Mouse (Mus musculus) myocyte (in vitro differentiated cells): ENCODE data around the gene Dnah8. TPM values are rescaled to one million over a fixed set of nuclear protein-coding genes. Genes with fewer than 3 reads are reported as not detected.

ENCODE experiments used
- H3K27me3 ChIP-seq: one replicate; pipeline ENCODE4 v1.6.1; 2011; ENCODE audit not compliant: control insufficient read depth, insufficient read depth, insufficient read length
- H3K36me3 ChIP-seq: one replicate; pipeline ENCODE4 v1.6.1; 2011; ENCODE audit not compliant: control insufficient read depth, insufficient read depth
- H3K4me2 ChIP-seq: one replicate; pipeline ENCODE4 v1.6.1; 2011; ENCODE audit warnings: low read depth, control low read depth
- H3K4me3 ChIP-seq: one replicate; pipeline ENCODE4 v1.5.1; 2011; ENCODE audit warnings: mild to moderate bottlenecking, control low read depth, moderate library complexity
- H3K79me2 ChIP-seq: one replicate; pipeline ENCODE4 v1.6.1; 2011; ENCODE audit not compliant: control insufficient read depth, insufficient read depth
- H3ac ChIP-seq: one replicate; pipeline ENCODE4 v1.6.1; 2011; ENCODE audit not compliant: control insufficient read depth, insufficient read length
- CEBPB ChIP-seq: IDR thresholded peaks from 2 replicates; pipeline ENCODE4 v1.6.1; 2011; ENCODE audit warnings: mild to moderate bottlenecking, moderate library complexity; ENCODE audit not compliant: poor library complexity, insufficient read depth, severe bottlenecking
- E2F4 ChIP-seq: IDR thresholded peaks from one replicate; pipeline ENCODE4 v1.6.1; 2011; ENCODE audit warnings: mild to moderate bottlenecking, control low read depth, moderate library complexity; ENCODE audit not compliant: insufficient read depth
- MAX ChIP-seq: IDR thresholded peaks from one replicate; pipeline ENCODE4 v1.6.1; 2011; ENCODE audit warnings: low read depth, mild to moderate bottlenecking, control low read depth
- MYOD1 ChIP-seq, 3 experiments: IDR thresholded peaks; one replicate each; pipeline ENCODE4 v1.6.1; 2011; ENCODE audit warnings: control low read depth in 2 of 3, low read depth in 2 of 3, mild to moderate bottlenecking in 2 of 3, moderate library complexity in 1 of 3; ENCODE audit not compliant: insufficient read length in 2 of 3, control insufficient read depth in 1 of 3
- MYOG ChIP-seq, 3 experiments: IDR thresholded peaks; one replicate each; pipeline ENCODE4 v1.6.1; 2011; ENCODE audit warnings: control low read depth in 2 of 3, low read depth in 2 of 3, mild to moderate bottlenecking in 2 of 3; ENCODE audit not compliant: insufficient read length in 2 of 3, control insufficient read depth in 1 of 3, insufficient read depth in 1 of 3
- POLR2A ChIP-seq: IDR thresholded peaks from one replicate; pipeline ENCODE4 v1.6.1; 2011; ENCODE audit warnings: low read depth, mild to moderate bottlenecking, control low read depth, moderate library complexity; ENCODE audit not compliant: insufficient read length
- POLR2AphosphoS2 ChIP-seq: IDR thresholded peaks from one replicate; pipeline ENCODE4 v1.6.1; 2011; ENCODE audit warnings: low read depth, control low read depth; ENCODE audit not compliant: insufficient read length
- REST ChIP-seq: IDR thresholded peaks from one replicate; pipeline ENCODE4 v1.6.1; 2011; ENCODE audit warnings: mild to moderate bottlenecking, control low read depth, moderate library complexity; ENCODE audit not compliant: insufficient read depth, insufficient read length
- SRF ChIP-seq: IDR thresholded peaks from one replicate; pipeline ENCODE4 v1.6.1; 2011; ENCODE audit warnings: low read depth; ENCODE audit not compliant: control insufficient read depth, insufficient read length
- TCF12 ChIP-seq: IDR thresholded peaks from one replicate; pipeline ENCODE4 v1.6.1; 2011; ENCODE audit warnings: mild to moderate bottlenecking, control low read depth; ENCODE audit not compliant: poor library complexity, insufficient read depth, severe bottlenecking
- TCF3 ChIP-seq: IDR thresholded peaks from one replicate; pipeline ENCODE4 v1.6.1; 2011; ENCODE audit warnings: low read depth, control low read depth; ENCODE audit not compliant: insufficient read length
- USF1 ChIP-seq: IDR thresholded peaks from one replicate; pipeline ENCODE4 v1.6.1; 2011; ENCODE audit warnings: low read depth, mild to moderate bottlenecking, control low read depth, moderate library complexity
- polyA plus RNA-seq: library from polyadenylated mRNA; unstranded; fragments of >200 nt; fragmentation: generic; extraction: Trizol; gene quantifications from one replicate; pipeline ENCODE4 v1.2.1, GENCODE M21; 2012; ENCODE audit warnings: missing spikeins

The Dnah8 gene
- polyA plus RNA-seq, 1 experiment = 0.08 TPM

DNA sequence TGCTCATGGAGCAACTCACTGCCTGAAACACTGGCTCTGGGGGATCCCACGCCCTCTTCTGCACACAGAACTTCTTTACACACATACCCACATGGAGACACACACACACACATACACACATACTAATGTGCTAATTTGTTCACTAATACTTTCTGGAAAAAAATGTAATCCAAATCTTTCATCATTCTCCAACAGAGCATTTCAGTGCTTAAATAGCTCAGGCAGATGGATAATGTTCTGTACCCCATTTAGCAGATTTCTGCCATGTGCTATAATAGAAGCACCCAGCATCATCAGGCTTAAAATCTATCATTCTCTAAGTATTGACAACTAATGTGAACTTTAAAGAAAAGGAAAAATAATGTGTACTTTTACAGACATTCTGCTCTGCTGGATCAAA, 43.4 kb upstream of the Dnah8 start:
- H3K27me3 ChIP-seq = no peaks in the 10 kb centered on the region
- H3ac ChIP-seq = no peak overlapping the region
- H3K36me3 ChIP-seq = no peaks in the 10 kb centered on the region
- no peak for TF ChIP-seq CEBPB
- no peak for TF ChIP-seq SRF
- no peak for TF ChIP-seq POLR2AphosphoS2
- no peak for TF ChIP-seq MYOD1 (IDR thresholded peaks at IDR 0.05; ENCODE audit: control insufficient read depth in 1 of 3, insufficient read length in 2 of 3, low read depth in 2 of 3)
- TF ChIP-seq REST = no peak
- no peak for TF ChIP-seq TCF12
- TF ChIP-seq USF1 = no peak
- TF ChIP-seq POLR2A = no peak
- no peak for TF ChIP-seq E2F4
- no peak for TF ChIP-seq MYOG (IDR thresholded peaks at IDR 0.05; ENCODE audit: control insufficient read depth in 1 of 3, insufficient read depth in 1 of 3, insufficient read length in 2 of 3, low read depth in 2 of 3)
- TF ChIP-seq TCF3 = no peak
- TF ChIP-seq MAX = no peak
- H3K4me2 ChIP-seq = no peak overlapping the region
- no peak overlapping the region for H3K4me3 ChIP-seq
- H3K79me2 ChIP-seq = no peaks in the 10 kb centered on the region

DNA sequence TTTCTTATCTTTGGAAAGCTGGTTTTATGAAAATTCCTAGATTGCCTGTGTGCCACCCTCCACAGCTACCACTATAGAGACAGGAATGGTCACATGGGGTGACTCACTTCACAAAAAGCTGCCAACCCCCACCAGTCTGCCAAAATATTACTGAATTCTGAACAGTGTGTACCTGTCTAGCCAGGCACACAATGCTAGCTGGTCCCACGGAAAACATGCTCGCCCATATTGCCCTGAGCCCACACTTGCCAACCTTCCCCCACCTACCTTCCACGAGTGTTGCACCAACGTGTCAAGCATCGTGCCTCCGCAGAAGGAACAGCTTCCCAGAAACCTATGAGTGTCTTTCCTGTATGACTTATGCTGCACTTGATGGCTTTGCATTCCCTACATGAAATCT, 43.0 kb upstream of the Dnah8 start:
- no peaks in the 10 kb centered on the region for H3K36me3 ChIP-seq
- no peak for TF ChIP-seq POLR2A
- TF ChIP-seq USF1 = peak; percentile 42
- H3ac ChIP-seq = no peak overlapping the region
- H3K4me2 ChIP-seq = no peak overlapping the region
- no peak overlapping the region for H3K4me3 ChIP-seq
- H3K79me2 ChIP-seq = no peaks in the 10 kb centered on the region
- no peaks in the 10 kb centered on the region for H3K27me3 ChIP-seq

DNA sequence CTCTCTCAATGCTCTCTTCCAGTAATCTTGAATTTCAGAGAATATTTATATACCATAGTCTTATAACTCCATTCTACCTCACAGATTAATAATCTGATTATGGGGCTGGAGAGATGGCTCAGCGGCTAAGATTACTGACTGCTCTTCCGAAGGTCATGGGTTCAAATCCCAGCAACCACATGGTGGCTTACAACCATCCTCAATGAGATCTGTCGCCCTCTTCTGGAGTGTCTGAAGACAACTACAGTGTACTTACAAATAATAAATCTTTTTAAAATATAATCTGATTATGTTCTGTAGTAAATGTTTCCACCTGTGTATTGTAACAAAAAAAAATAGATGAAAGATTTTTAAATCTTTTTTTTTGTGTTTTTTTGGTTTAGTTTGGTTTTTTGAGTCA, 41.8 kb upstream of the Dnah8 start:
- Histone ChIP-seq H3K4me3 (no peak overlapping the region), H3K27me3 (no peaks in the 10 kb centered on the region), H3K36me3 (no peaks in the 10 kb centered on the region), H3K4me2 (no peak overlapping the region), H3K79me2 (no peaks in the 10 kb centered on the region), H3ac (no peak overlapping the region)
- TF ChIP-seq USF1 (no peak), CEBPB (no peak), TCF3 (no peak), SRF (no peak), MYOD1 (IDR thresholded peaks at IDR 0.05; ENCODE audit: control insufficient read depth in 1 of 3, insufficient read length in 2 of 3, low read depth in 2 of 3) (no peak), POLR2A (no peak), MYOG (IDR thresholded peaks at IDR 0.05; ENCODE audit: control insufficient read depth in 1 of 3, insufficient read depth in 1 of 3, insufficient read length in 2 of 3, low read depth in 2 of 3) (no peak), REST (no peak), MAX (no peak), E2F4 (no peak), TCF12 (no peak), POLR2AphosphoS2 (no peak)

DNA sequence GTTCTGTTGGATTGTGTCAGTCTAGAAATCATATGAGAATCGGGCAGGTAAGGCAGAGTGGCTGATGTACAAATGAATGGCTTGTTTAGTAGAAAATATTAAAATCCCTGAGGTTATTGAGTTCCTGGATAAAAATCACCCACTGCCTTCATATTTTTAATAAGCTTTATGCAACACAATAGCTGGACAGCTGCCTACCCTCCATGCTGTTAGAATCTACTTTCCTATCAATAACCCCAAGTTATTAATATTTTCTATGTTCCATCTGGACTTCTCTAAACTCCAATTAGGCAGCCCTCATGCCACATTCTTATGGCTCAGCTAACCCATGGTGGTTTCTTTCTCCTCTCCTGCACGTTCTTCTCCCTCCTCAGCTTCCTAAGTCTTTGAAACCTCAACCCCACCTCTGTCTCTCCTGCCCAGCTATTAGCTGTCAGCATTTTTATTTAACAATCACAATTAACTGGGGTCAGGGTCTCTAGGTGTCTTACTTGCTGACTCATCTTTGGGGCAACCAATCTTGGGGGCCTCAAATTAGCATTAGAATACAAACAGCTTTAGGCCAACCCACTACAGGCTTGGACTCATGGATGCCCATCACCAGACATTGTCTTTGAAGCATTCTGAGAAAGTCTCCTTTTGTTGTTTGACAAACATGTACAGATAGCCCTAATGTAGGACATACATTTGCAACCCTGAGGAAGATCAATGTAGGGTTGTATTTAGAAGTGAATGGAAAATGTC, 40.7 kb upstream of the Dnah8 start:
- no peaks in the 10 kb centered on the region for H3K27me3 ChIP-seq
- no peak overlapping the region for H3K4me3 ChIP-seq
- no peak overlapping the region for H3ac ChIP-seq
- H3K79me2 ChIP-seq = no peaks in the 10 kb centered on the region
- H3K4me2 ChIP-seq = no peak overlapping the region
- no peak for TF ChIP-seq MYOG (IDR thresholded peaks at IDR 0.05; ENCODE audit: control insufficient read depth in 1 of 3, insufficient read depth in 1 of 3, insufficient read length in 2 of 3, low read depth in 2 of 3)
- no peak for TF ChIP-seq CEBPB
- TF ChIP-seq SRF = no peak
- no peak for TF ChIP-seq POLR2A
- TF ChIP-seq POLR2AphosphoS2 = no peak
- no peak for TF ChIP-seq USF1
- no peaks in the 10 kb centered on the region for H3K36me3 ChIP-seq

DNA sequence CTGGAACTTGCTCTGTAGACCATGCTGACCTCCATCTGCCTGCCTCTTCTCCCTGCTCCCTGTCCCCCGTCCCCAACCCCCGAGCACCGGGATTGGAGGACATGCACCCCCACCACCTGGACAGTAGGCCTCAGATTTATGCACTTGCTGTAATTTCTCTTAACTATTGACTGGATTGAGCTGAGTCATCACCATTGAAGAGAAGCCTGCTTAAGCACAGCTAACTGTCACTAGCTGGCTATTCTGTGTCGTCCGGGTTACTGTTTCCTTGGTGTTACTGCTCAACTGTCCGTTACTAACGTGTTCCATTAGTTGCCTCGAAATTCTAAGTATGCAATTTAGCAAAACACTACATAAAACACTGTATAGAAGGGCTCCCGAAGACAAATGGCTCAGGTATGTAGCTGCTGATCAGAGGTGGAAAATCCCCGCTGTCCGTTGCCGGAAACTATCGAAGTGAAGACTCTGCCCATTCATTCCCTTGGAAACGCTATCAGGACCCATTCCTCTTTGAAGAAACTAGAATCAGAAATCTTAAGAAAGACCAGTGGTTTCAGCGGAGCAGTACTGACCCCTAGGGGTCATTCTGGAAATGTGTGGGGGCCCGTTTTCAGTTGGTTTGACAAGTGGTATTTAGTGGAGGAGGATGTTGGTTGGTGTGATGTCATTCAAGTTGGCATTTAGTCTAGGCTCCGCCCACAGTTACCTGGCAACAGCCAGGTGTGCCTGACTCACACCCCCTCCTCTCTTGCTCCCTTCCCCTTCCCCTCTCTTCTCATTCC, 33.5 kb upstream of the Dnah8 start:
- Histone ChIP-seq H3K4me3 (no peak overlapping the region), H3K4me2 (no peak overlapping the region), H3K36me3 (peaks cover 35% of the 10 kb centered on the region), H3K79me2 (no peaks in the 10 kb centered on the region), H3ac (no peak overlapping the region), H3K27me3 (no peaks in the 10 kb centered on the region)
- TF ChIP-seq MYOG (IDR thresholded peaks at IDR 0.05; ENCODE audit: control insufficient read depth in 1 of 3, insufficient read depth in 1 of 3, insufficient read length in 2 of 3, low read depth in 2 of 3) (no peak), SRF (no peak), E2F4 (no peak), TCF3 (no peak), POLR2AphosphoS2 (peak; percentile 41), REST (no peak), MAX (no peak), USF1 (no peak)
